Comparison of ENCODE assay signal across 27 mouse cellular contexts in the genomic region with DNA sequence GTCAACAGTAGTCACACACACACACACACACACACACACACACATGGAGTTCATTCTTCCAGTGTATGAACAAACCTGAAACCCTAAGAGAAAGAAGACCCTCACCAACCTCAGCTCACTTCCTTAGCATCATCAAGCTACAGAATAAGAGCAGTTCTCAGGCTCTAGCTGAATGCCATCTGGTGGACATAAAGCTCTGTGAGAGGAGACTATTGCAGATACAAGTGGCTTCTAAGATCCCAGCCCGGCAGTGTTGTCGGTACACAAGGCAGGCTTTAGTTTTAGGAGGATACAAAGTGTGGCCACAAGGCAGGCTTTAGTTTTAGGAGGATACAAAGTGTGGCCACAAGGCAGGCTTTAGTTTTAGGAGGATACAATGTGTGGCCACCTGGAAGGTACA.
DNase-seq lines count a peak whose midpoint lies in the region; ATAC-seq and TF ChIP-seq lines count a peak whose summit lies in the region.
"Had no signal": no experiment of that assay in that cellular context is flagged by ENCODE, and none has a peak within 500 bp of the region (broad histone marks: within the 10 kb centered on the region; RNA-seq: fewer than 3 reads in every experiment).

No protein-coding gene starts in this region.

- intact Hi-C loops in left cerebral cortex, postnatal 14 days (cut with DNase I), result loop anchor here (5.0 to 10.0 kb wide), 2 partner anchors 95 to 1093 kb away; no protein-coding TSS in a partner anchor

- 57% methylated on average over 2 of the region's 2 CpGs for WGBS in hindbrain, postnatal 0 days
- 86% methylated on average over 2 of the region's 2 CpGs for WGBS in hindbrain, embryonic 14.5 days

- H3K9ac ChIP-seq in hindbrain, postnatal 0 days (replicated peaks; ENCODE audit: low read length), result no peak overlapping the region
- H3K9ac ChIP-seq in hindbrain, embryonic 14.5 days, result no peak overlapping the region
- H3K9ac ChIP-seq in CH12.LX (ENCODE audit: insufficient read depth, low read depth), result no peak overlapping the region
- H3K9ac ChIP-seq: embryonic facial prominence, embryonic 12.5 days; heart, embryonic 12.5 days; limb, embryonic 12.5 days; liver, postnatal 0 days had no signal

- no peaks in the 10 kb centered on the region for H3K27me3 ChIP-seq in hindbrain, postnatal 0 days (ENCODE audit: insufficient read depth, low read length)
- H3K27me3 ChIP-seq in hindbrain, embryonic 14.5 days (ENCODE audit: control insufficient read depth, insufficient read depth, low read length), result no peaks in the 10 kb centered on the region
- no peaks in the 10 kb centered on the region for H3K27me3 ChIP-seq in CH12.LX (replicated peaks)
- H3K27me3 ChIP-seq: embryonic facial prominence, embryonic 12.5 days; heart, embryonic 12.5 days; limb, embryonic 12.5 days had no signal

- no peak for TF ChIP-seq RAD21 in CH12.LX (IDR thresholded peaks at IDR 0.05; ENCODE audit: low read depth, low read length)

- DNase-seq in cerebellum, postnatal 14 days, result peak; percentile 29 to 56
- DNase-seq in cerebellum, adult 9-11 months, result no peak
- peak; percentile 58 for DNase-seq in hindbrain, postnatal 0 days (ENCODE audit: low spot score)
- no peak for DNase-seq in hindbrain, embryonic 14.5 days (ENCODE audit: low spot score)
- peak; percentile 18 to 23 for DNase-seq in left cerebral cortex, postnatal 14 days (ENCODE audit: low spot score in 2 of 2)
- DNase-seq in left cerebral cortex, adult 8-10 months (ENCODE audit: low spot score in 2 of 2), result no peak
- no peak for DNase-seq in CH12.LX (ENCODE audit: extremely low read depth)
- DNase-seq: adrenal gland, adult 2 months; cerebellum, adult 2 months; gastrocnemius, postnatal 10 days; heart, adult 18-20 months; heart, postnatal 14 days; kidney, adult 9 months; kidney, postnatal 36 days; liver, postnatal 0 days; lung, postnatal 14 days; midbrain, embryonic 14.5 days; right cerebral cortex, adult 18-20 months; right cerebral cortex, postnatal 4 days; thymus, adult 18-20 months; thymus, postnatal 36 days had no signal

- dilution Hi-C loops in CH12.LX (cut with MboI; ENCODE audit: extremely low pct_ligation_motif_present, extremely low pct_unique_long_range_greater_than_20kb, low sequenced_read_pairs), result no loop called here

- H3K4me1 ChIP-seq in hindbrain, postnatal 0 days (ENCODE audit: insufficient read depth, low read length), result peaks cover 18% of the 10 kb centered on the region
- H3K4me1 ChIP-seq in hindbrain, embryonic 14.5 days (replicated peaks; ENCODE audit: control insufficient read depth, insufficient read depth, low read length), result peaks cover 4% of the 10 kb centered on the region
- H3K4me1 ChIP-seq in CH12.LX (ENCODE audit: control insufficient read depth in 1 of 2, insufficient read depth in 2 of 2), result no peaks in the 10 kb centered on the region

- TF ChIP-seq EP300 in CH12.LX (IDR thresholded peaks at IDR 0.05; ENCODE audit: low read length), result no peak

- peak; percentile 56 for TF ChIP-seq CTCF in hindbrain, postnatal 0 days (IDR thresholded peaks at IDR 0.05; ENCODE audit: low read depth)
- TF ChIP-seq CTCF in CH12.LX (conservative IDR thresholded peaks at IDR 0.05 in 1 of 2, IDR thresholded peaks at IDR 0.05 in 1 of 2; ENCODE audit: low read depth in 2 of 2, low read length in 2 of 2), result peak in 1 of 2 experiments; percentile 21; a peak in 1 of 4 replicates

- TF ChIP-seq POLR2A in CH12.LX (IDR thresholded peaks at IDR 0.05; ENCODE audit: low read depth, low read length), result no peak

- H3K4me2 ChIP-seq in hindbrain, postnatal 0 days (ENCODE audit: low read depth, low read length), result no peak overlapping the region
- H3K4me2 ChIP-seq in hindbrain, embryonic 14.5 days (replicated peaks), result no peak overlapping the region
- H3K4me2 ChIP-seq in CH12.LX (ENCODE audit: insufficient read depth, low read depth, poor library complexity, severe bottlenecking), result no peak overlapping the region
- H3K4me2 ChIP-seq: embryonic facial prominence, embryonic 12.5 days; heart, embryonic 12.5 days; limb, embryonic 12.5 days; liver, embryonic 11.5 days had no signal

- H3K27ac ChIP-seq in hindbrain, postnatal 0 days, result 0 out of 2 replicates have a peak overlapping the region, but pooled peaks have one; percentile 11
- H3K27ac ChIP-seq in hindbrain, embryonic 14.5 days, result no peak overlapping the region
- no peak overlapping the region for H3K27ac ChIP-seq in CH12.LX (ENCODE audit: insufficient read depth, low read depth)
- H3K27ac ChIP-seq: embryonic facial prominence, embryonic 12.5 days; limb, embryonic 12.5 days had no signal

- no peak overlapping the region for H3K4me3 ChIP-seq in hindbrain, postnatal 0 days (ENCODE audit: low read length)
- H3K4me3 ChIP-seq in hindbrain, embryonic 14.5 days (replicated peaks; ENCODE audit: low read length), result no peak overlapping the region
- no peak overlapping the region for H3K4me3 ChIP-seq in CH12.LX (replicated peaks in 1 of 3; ENCODE audit: low read depth in 2 of 3, low read length in 2 of 3, poor library complexity in 1 of 3)
- H3K4me3 ChIP-seq: embryonic facial prominence, embryonic 12.5 days; heart, embryonic 12.5 days; limb, embryonic 12.5 days; myocyte had no signal

- ATAC-seq in hindbrain, postnatal 0 days, result no peak
- ATAC-seq in hindbrain, embryonic 14.5 days (ENCODE audit: low FRiP score), result no peak
- ATAC-seq in megakaryocyte, adult 5-6 weeks (ENCODE audit: poor library complexity, severe bottlenecking), result no peak
- ATAC-seq: liver, postnatal 0 days had no signal

- H3K79me2 ChIP-seq in CH12.LX (replicated peaks; ENCODE audit: control insufficient read depth, extremely low read depth, insufficient read depth, poor library complexity, severe bottlenecking), result no peaks in the 10 kb centered on the region

- no peaks in the 10 kb centered on the region for H3K36me3 ChIP-seq in hindbrain, postnatal 0 days (ENCODE audit: insufficient read depth, low read length)
- no peaks in the 10 kb centered on the region for H3K36me3 ChIP-seq in hindbrain, embryonic 14.5 days (replicated peaks; ENCODE audit: control insufficient read depth, insufficient read depth)
- H3K36me3 ChIP-seq in CH12.LX (replicated peaks in 1 of 2; ENCODE audit: control insufficient read depth in 1 of 2, insufficient read depth in 1 of 2, low read length in 1 of 2), result no peaks in the 10 kb centered on the region
- H3K36me3 ChIP-seq: embryonic facial prominence, embryonic 12.5 days; heart, embryonic 12.5 days; limb, embryonic 12.5 days had no signal

- in situ Hi-C loops in CH12.LX (cut with MboI; ENCODE audit: low pct_ligation_motif_present, low pct_unique_long_range_greater_than_20kb, low sequenced_read_pairs), result no loop called here

- no peaks in the 10 kb centered on the region for H3K9me3 ChIP-seq in hindbrain, postnatal 0 days (ENCODE audit: low read length)
- no peaks in the 10 kb centered on the region for H3K9me3 ChIP-seq in hindbrain, embryonic 14.5 days (ENCODE audit: control insufficient read depth, low read length)
- H3K9me3 ChIP-seq in CH12.LX (replicated peaks; ENCODE audit: low read length), result no peaks in the 10 kb centered on the region
- H3K9me3 ChIP-seq: embryonic facial prominence, embryonic 12.5 days; heart, embryonic 12.5 days; limb, embryonic 12.5 days had no signal

TF ChIP-seq in CH12.LX, 34 proteins besides CTCF, POLR2A, EP300 and RAD21:
- no peak for TF ChIP-seq KAT2A (IDR thresholded peaks at IDR 0.05; ENCODE audit: insufficient replicate concordance, low read length)
- no peak for TF ChIP-seq UBTF (IDR thresholded peaks at IDR 0.05; ENCODE audit: low read depth, low read length)
- TF ChIP-seq MEF2A (IDR thresholded peaks at IDR 0.05; ENCODE audit: borderline replicate concordance, low read depth, low read length), result no peak
- TF ChIP-seq SMC3 (IDR thresholded peaks at IDR 0.05; ENCODE audit: low read depth, low read length), result peak; percentile 15; the same call in 1 of the 2 replicates
- TF ChIP-seq PAX5 (IDR thresholded peaks at IDR 0.05; ENCODE audit: low read length), result no peak
- TF ChIP-seq ZNF384 (IDR thresholded peaks at IDR 0.05; ENCODE audit: low read depth, low read length), result no peak

Comparison
In these comparisons a context has a peak if more than half of its experiments do, and no peak if none do; other contexts are left out.
1. DNase-seq: peak in cerebellum, postnatal 14 days (2 of 2), hindbrain, postnatal 0 days (single experiment) and left cerebral cortex, postnatal 14 days (2 of 2); none in cerebellum, adult 9-11 months (single experiment), hindbrain, embryonic 14.5 days (single experiment), left cerebral cortex, adult 8-10 months (0 of 2) and CH12.LX (single experiment).